Mouse (Mus musculus) macrophage (primary cell): ENCODE measurements around the gene Clcf1. TPM values are rescaled to one million over a fixed set of nuclear protein-coding genes. Genes with fewer than 3 reads are reported as not detected.

Source experiments
- H3K27ac ChIP-seq: fragments of 350-480 bp; formaldehyde crosslinking; 2 replicates; pipeline ENCODE4 v1.9.0; 2021
- H3K36me3 ChIP-seq: fragments of 350-480 bp; formaldehyde crosslinking; 2 replicates; pipeline ENCODE4 v1.9.0; 2021; ENCODE audit errors: inconsistent target
- H3K4me3 ChIP-seq: fragments of 350-480 bp; formaldehyde crosslinking; 2 replicates; pipeline ENCODE4 v1.9.0; 2021; ENCODE audit errors: inconsistent target
- H3K79me2 ChIP-seq: fragments of 350-480 bp; formaldehyde crosslinking; 2 replicates; pipeline ENCODE4 v1.9.0; 2021; ENCODE audit errors: inconsistent target
- WGBS: methylation state at CpG from one replicate; pipeline ENCODE4 v1.1.7; 2026; ENCODE audit warnings: inconsistent platforms; ENCODE audit not compliant: missing documents; 5-methylcytosine and 5-hydroxymethylcytosine counted together
- polyA plus RNA-seq: library from polyadenylated mRNA; stranded (reverse); fragments of 250-400 nt; gene quantifications from 3 replicates; pipeline ENCODE4 v1.2.4, GENCODE M21; 2018; ENCODE audit warnings: inconsistent platforms

Clcf1 gene
- polyA plus RNA-seq, 1 experiment from 2014 or later: 0.10 TPM

DNA sequence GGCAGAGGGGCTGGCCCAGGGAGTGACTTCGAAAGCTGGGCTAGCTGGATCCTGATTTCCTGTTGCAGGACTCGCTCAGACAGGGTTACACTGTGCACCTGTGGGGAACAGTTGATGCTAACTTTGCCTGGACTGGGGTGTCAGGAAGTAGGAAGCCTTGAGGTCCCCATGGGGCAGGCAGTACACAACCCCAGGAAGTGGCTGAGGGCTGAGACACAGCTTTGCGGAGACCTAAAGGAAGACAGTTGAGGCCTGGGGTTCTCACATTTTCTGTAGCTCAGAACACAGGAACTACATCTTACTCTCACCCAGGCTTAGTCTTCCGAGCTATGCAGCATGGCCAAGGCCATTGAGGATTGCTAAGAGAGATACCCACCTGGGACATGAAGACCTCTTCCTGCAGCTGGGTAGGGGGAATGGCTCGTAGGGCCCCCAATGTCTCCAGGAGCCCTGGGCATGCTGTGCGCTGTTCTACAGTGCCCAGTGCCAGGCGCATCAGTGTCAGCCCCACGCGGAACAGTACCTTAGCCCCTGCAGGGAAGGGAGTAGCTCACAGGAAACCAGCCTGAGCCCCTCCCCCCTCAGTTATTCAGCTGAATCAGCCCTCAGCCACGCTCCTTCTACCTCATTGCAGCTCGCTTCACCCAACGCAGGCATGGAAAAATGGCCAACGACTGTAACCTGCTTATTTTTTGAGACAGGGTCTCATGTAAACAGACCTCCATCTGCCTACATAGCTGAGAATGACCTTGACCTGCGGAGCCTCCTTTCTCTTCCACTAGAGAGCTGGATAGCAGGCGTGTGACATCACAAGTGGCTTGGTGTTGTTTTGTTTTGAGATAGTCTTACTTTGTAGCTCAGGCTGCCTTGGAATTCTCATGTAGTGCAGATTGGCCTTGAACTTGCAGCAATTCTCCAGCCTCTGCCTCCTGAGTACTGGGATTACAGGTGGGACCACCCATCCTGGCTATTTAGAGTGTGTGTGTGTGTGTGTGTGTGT is 28.8 kb upstream of the Clcf1 start:
- H3K36me3 ChIP-seq: no peaks in the 10 kb centered on the region

DNA sequence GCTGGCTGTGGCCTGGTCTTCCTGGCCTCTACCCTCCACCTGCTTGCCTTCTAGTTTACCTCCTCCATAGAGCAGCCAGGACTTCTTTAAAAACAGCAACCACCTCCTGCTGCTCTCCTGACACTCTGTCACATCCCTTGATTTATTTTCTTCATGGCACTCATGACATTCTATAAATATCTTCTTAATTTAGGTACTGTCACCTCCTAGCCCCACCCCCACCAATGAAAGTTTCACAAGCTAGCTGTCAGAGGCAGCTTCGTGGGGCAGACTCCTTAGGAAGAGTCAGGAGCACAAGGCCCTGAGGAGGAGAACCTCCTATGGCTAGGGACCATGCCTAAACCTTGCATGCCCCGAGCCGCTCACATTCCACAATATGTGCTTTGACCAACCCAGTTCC is 26.7 kb upstream of the Clcf1 start:
- WGBS: 68% methylated on average over 3 of the region's 3 CpGs
- Histone ChIP-seq H3K27ac (no peak overlapping the region), H3K4me3 (no peak overlapping the region), H3K36me3 (no peaks in the 10 kb centered on the region), H3K79me2 (peaks cover 1% of the 10 kb centered on the region)

More for the DNA sequence above, 28.8 kb upstream of the Clcf1 start:
- no peaks in the 10 kb centered on the region for H3K79me2 ChIP-seq
- H3K27ac ChIP-seq: no peak overlapping the region
- 42% methylated on average over 15 of the region's 15 CpGs for WGBS
- no peak overlapping the region for H3K4me3 ChIP-seq

DNA sequence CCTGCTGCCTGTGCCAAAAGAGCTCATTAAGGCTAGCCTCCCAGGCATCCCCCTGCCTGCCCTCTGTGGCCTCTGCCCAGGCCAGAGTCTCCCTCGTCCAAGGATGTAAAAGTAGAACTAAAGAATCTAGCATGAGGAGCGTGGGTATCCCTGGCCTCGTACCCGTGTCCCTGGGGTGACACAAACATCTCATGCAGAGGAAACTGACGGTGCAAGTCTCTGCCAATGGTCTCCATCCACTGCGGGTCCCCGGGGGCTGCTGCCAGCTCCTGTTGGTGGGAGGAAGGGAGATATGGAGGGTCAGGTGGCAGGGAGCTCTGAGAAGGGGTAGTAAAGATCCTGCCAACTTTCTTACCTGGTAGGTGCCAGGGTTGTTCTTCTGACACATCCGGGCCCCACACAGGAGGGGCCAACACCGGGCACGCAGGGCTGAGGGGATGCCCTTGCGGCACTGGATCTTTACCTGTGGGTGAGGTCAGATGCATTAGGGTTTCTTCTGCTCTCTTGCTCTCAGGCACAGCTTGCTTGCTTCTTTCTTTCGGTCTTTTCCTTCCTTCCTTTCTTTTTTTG is 24.9 kb upstream of the Clcf1 start:
- 59% methylated on average over 12 of the region's 12 CpGs for WGBS
- Histone ChIP-seq H3K36me3 (peaks cover 10% of the 10 kb centered on the region), H3K27ac (no peak overlapping the region), H3K4me3 (no peak overlapping the region), H3K79me2 (peaks cover 19% of the 10 kb centered on the region)

DNA sequence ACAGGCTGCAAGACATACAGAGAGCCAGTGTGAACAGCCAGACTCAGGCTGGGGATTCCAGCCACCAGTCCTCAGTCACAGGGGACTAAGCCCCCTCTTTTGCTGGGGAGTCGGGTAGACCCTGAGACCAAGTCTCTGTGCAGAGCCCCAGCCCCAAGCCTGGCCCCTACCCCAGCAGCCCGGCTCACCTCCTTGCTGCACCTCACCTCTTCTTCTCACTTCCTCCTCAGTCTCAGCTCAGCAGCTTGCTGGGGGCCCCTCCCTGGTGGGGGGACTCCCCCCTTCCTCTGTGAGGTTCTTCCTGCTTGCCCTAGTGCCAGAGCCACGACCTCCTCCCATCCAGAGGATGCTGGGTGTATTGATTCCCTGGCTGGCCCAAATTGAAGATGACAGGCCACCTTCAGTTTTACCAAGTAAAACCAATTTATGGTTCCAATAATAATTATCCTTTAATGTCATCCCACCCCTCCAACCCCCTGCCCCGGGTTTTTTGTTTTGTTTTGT is 23.2 kb upstream of the Clcf1 start, which contains the start of gene Tbc1d10c:
Tbc1d10c (minus strand) TSS at position 454 of the 504 bp plus-strand sequence.
- H3K36me3 ChIP-seq: peaks cover 26% of the 10 kb centered on the region
- peaks cover 32% of the 10 kb centered on the region for H3K79me2 ChIP-seq
- 19% methylated on average over 4 of the region's 4 CpGs for WGBS
- peak within 1 kb of the TSS; percentile 99; the same call in 1 of the 2 replicates for H3K4me3 ChIP-seq
- peak within 1 kb of the TSS; percentile 60 for H3K27ac ChIP-seq

DNA sequence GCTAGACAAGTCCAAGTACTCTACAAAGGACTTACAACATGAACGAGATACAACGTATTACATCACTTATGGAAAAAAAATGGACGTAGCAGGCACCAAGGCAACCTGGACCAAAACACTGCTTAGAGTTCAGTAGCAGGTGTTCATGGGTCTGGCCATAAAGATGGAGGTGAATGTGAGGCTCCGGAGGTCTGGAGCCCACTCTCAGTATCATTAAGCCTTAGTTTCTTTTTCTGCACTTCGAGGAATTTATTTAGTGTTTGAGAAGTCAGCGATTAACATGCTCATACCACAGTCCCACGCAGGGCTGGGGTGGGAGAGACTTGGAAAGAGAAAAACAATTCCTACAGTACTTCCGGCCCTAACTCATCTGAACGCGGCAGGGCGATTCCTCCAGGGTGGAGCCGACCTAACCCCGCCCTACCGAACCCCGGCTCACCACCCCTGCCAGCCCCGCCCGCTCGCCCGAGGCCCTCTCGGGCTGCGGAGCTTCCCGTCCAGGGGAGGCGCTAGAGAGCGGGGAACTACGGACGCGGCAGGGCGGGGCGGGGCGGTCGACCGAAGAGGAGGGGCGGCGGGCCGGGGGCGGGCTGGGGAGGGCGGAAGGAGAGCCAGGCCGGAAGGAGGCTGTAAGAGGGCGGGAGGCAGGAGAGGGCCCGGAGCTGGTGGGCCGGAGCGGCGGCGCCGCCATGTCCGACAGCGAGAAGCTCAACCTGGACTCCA is 22.3 kb upstream of the Clcf1 start, which contains the start of gene Ppp1ca:
Ppp1ca (plus strand) TSS at position 538 of the 723 bp plus-strand sequence.
- Histone ChIP-seq H3K4me3 (peak within 1 kb of the TSS; percentile 99), H3K27ac (peak within 1 kb of the TSS; percentile 76), H3K79me2 (peaks cover 36% of the 10 kb centered on the region), H3K36me3 (peaks cover 33% of the 10 kb centered on the region)
- 2% methylated on average over 44 of the region's 47 CpGs for WGBS

DNA sequence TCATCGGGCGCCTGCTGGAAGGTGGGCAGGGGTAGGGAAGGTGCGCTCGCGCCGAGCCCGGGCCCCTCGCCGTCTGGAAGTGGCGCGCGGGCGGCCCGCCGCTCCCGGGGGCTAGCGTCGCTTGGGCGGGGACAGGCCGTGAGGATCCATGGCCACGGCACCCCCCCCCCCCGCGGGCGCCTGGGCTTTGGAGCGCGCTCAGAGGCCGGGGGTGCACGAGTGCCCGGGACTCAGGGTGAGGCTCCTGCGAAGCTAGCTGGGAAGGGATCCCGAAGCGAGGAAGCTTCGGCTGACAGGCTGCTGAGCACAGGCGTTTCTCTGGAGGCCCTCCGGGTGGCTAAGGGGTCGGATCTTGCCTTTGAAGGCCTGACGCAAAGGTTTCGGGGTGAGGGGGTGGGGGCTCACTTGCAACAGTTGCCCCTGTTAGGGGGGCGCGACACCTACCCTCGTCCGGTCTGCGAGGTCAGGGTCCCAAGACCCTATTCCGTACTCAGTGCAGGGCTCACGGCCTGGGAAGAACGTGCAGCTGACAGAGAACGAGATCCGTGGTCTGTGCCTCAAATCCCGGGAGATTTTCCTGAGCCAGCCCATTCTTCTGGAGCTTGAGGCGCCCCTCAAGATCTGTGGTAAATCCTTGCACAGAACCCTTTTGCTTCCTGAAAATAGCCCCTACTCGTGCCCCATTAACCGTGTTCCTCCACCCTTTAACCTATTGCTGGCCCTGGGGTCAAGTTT is 21.6 kb upstream of the Clcf1 start:
- H3K36me3 ChIP-seq: peaks cover 38% of the 10 kb centered on the region

DNA sequence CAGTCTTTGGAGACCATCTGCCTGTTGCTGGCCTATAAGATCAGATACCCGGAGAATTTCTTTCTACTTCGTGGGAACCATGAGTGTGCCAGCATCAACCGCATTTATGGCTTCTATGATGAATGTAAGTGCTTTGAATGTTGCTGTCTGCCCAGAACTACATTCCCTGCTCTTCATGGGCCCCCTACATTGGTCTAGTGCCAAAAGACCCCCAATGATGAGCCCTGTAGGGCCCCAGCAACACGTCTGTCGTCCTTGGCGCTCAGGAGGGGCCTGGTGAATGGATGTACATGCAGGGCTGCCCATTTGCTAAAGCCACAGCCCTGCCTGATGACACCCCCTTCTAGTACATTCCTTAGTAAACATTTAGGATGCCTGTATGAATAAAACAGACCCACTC is 20.9 kb upstream of the Clcf1 start:
- H3K36me3 ChIP-seq: peaks cover 45% of the 10 kb centered on the region
- peak overlapping the region; percentile 99 for H3K4me3 ChIP-seq
- H3K79me2 ChIP-seq: peaks cover 39% of the 10 kb centered on the region
- H3K27ac ChIP-seq: peak overlapping the region; percentile 76; the same call in 1 of the 2 replicates
- 64% methylated on average over 6 of the region's 6 CpGs for WGBS

More for the DNA sequence above, 21.6 kb upstream of the Clcf1 start:
- under 1% methylated on average over 35 of the region's 52 CpGs for WGBS
- H3K4me3 ChIP-seq: peak overlapping the region; percentile 99
- peak overlapping the region; percentile 76 for H3K27ac ChIP-seq
- peaks cover 39% of the 10 kb centered on the region for H3K79me2 ChIP-seq

DNA sequence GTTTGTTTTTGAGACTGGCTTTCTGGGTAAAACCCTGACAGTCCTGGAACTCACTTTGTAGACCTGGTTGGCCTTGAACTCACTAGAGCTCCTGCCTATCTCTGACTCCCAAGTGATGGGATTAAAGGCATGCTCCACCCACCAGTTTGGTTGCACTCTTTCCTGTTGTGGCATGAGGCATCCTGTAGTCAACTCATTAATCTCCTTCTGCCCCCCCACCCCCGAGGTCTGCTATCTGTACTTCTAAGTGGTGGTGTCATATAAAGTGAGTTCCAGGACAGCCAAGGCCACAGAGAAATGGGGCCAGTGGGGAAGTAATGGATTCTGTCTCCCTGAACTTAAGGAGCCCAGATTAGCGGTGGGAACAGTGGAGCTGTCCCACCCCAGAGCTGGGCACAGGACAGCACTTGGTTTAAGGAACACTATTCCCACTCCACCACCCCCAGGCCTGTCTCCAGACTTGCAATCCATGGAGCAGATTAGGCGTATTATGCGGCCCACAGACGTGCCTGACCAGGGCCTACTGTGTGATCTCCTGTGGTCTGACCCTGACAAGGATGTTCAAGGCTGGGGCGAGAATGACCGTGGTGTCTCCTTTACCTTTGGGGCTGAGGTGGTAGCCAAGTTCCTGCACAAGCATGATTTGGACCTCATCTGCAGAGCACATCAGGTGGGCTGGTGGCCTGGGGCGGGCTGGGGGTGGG is 19.9 kb upstream of the Clcf1 start:
- Histone ChIP-seq H3K36me3 (peaks cover 47% of the 10 kb centered on the region), H3K79me2 (peaks cover 39% of the 10 kb centered on the region), H3K27ac (no peak overlapping the region), H3K4me3 (no peak overlapping the region)
- 84% methylated on average over 8 of the region's 8 CpGs for WGBS

DNA sequence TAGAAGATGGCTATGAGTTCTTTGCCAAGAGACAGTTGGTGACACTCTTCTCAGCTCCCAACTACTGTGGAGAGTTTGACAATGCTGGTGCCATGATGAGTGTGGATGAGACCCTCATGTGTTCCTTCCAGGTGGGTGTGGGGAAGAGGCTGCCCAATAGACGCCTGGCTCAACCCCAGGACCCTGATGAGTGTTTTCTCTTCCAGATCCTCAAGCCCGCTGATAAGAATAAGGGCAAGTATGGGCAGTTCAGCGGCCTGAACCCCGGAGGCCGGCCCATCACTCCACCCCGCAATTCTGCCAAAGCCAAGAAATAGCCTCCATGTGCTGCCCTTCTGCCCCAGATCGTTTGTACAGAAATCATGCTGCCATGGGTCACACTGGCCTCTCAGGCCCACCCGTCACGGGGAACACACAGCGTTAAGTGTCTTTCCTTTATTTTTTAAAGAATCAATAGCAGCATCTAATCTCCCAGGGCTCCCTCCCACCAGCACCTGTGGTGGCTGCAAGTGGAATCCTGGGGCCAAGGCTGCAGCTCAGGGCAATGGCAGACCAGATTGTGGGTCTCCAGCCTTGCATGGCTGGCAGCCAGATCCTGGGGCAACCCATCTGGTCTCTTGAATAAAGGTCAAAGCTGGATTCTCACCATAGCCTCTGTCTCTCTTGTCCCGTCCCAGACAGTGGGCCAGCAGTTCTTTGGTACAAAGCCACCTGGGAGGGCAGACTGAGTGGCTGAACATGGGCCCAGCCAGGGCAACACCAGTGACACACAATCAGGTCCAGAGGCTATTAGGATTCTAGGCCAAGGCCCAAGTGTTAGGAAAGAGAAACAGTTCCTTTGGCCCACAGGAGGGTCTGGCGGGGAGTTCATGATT is 19.0 kb upstream of the Clcf1 start:
- no peak overlapping the region for H3K4me3 ChIP-seq
- no peak overlapping the region for H3K27ac ChIP-seq
- peaks cover 47% of the 10 kb centered on the region for H3K36me3 ChIP-seq
- H3K79me2 ChIP-seq: peaks cover 47% of the 10 kb centered on the region
- WGBS: 91% methylated on average over 12 of the region's 12 CpGs

DNA sequence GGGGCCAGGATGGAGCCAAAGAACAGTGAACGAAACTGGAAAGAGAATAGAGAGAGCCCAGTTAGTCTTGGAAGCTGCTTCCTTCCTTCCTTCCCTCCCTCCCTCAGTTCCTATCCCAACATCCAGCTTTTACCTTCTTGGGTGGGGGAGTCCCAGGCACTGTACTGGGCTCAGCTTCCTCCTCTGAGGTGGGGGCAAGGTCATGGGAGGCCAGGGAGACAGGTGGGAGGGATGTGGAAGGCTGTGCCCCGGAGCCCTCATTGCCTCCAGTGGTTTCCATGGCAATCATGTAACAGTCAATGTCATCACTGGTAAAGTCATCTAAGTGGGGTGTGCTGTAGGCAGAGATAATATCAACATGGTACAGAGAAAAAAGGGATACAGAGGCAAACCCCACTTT is 18.0 kb upstream of the Clcf1 start:
- Histone ChIP-seq H3K79me2 (peaks cover 57% of the 10 kb centered on the region), H3K27ac (no peak overlapping the region), H3K4me3 (no peak overlapping the region), H3K36me3 (peaks cover 47% of the 10 kb centered on the region)
- WGBS: 74% methylated on average over 2 of the region's 2 CpGs

DNA sequence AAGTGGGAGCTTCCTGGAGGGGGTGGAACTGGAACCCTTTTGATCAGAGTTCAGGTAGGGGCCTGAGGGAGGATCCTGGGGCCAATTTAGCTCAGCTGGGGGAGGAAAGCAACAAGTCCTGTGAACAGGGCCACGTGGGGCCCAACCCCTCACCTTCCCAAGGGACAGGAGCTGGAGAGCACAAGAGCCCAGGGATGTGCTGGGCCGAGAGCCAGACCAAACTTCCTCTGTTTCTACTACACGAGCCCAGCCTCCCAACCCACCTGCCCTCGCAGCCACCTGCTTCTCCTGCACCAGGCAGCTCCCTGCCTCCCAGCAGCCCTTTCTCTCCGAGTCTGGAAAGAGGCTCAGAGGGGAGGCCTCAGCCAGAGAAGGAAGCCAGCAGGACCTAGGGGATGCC is 17.5 kb upstream of the Clcf1 start:
- peaks cover 60% of the 10 kb centered on the region for H3K79me2 ChIP-seq
- WGBS: 32% methylated on average over 5 of the region's 5 CpGs
- H3K36me3 ChIP-seq: peaks cover 47% of the 10 kb centered on the region
- no peak overlapping the region for H3K4me3 ChIP-seq
- no peak overlapping the region for H3K27ac ChIP-seq

DNA sequence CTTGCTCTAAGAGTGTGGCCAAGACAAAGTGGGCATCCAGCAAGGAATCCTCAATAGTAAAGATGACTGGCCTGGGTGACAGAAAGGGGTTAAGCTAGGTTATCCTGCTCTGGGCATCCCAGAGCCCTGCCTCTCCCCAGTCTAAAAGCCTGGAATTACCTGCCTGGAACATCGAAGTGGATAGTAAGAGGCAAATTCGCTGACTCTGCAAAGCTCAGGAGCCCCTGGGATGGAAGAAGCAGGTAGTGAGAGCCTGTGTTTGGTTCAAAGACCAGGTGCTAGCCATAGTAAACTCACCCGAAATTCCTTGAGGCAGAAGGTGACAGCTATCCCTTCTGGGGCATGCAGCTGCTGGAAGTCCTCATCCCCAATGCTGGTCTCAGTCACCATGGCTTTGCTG is 16.9 kb upstream of the Clcf1 start:
- Histone ChIP-seq H3K27ac (no peak overlapping the region), H3K4me3 (no peak overlapping the region), H3K36me3 (peaks cover 47% of the 10 kb centered on the region), H3K79me2 (peaks cover 60% of the 10 kb centered on the region)
- 93% methylated on average over 3 of the region's 3 CpGs for WGBS
